Mouse (Mus musculus) cerebellum, postnatal 25 days (tissue): ENCODE data around the gene Gm44596.

ENCODE experiments used
- DNase-seq, 2 experiments: peaks; one replicate each; pipeline ENCODE4 v3.0.0; 2021; ENCODE audit warnings: mixed read lengths in 2 of 2

Gene Gm44596

DNA sequence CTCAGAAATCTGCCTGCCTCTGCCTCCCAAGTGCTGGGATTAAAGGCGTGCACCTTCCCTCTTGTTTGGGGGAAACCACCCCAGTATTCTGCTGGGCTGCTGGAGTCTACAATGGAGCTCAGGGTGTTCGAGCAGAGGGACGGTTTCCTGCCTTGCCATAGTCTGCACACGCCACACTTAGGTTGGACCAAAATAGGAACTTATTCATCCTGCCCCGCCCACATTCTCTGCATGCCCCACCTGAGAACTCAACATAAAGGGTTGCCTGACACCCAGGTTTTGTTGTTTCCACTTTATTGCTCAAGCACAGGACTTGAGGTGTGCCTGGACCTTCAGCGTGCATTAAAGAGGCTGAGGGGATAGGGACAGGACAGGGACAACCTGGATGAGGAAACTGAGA is 54.5 kb downstream of the Gm44596 start:
- DNase-seq, result no peak

DNA sequence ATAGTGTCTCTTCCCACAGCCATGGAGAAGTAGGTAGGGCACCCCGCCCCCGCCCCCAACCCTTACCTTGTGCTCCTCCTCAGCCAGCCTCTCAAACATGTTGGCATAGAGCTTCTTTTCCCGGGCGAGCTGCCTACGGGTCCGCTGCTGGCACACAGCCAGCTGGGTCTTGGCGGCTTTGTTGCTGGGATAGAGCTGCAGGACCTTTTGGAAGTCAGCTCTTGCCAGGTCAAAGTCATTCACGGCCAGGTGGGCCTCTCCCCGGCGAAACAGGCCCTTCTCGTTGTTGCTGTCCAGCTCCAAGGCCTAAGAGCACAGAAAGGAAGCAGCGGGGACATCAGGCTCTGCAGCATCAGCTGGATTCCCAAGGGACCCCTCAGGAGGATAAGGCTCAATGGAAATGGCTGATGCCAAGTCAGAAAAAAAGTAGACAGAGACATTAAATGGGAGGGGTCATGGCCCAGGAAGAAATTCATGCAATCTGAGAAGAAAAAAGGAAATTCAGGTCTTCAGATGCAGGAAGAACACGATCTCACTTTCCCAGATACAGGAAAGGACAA is 57.1 kb downstream of the Gm44596 start:
- peak; percentile 82 to 85 for DNase-seq

DNA sequence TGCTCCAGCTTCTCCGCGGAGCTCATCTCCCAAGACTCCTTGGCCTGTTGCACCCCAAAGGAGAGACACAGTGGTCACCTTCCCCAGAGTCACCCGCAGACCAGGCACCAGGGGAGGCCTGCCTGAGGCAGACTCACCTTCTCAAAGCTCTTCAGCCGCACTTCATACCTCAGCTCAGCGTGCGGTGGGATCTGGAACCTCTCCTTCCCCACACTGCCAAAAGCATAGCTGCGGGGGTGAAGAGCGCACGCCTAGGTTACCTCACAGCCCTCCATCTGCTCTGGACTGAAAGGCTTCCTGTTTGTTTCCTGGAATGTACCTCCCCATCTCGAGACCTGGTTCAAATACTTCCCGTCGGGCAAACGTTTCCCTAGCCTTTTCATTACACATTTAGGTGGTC is 58.3 kb downstream of the Gm44596 start:
- peak; percentile 78 to 81 for DNase-seq

DNA sequence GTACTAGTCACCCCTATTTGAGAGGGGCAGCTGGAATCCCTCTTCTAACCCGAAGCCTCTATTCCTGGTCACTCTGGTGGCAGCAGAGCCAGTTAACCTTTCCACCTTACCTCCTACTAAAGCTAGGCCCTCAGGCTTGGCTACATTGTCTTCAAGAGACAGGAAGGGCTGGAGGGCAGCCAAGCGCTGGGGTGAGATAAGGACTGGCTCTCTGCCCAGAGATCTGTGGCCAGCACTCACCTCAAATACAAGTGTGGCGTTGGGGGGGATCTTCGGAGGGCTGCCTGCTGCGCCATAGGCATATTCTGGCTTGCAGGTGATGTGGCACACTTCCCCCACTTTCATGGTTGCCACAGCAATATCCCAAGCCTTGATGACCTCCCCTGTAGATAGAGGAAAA is 60.2 kb downstream of the Gm44596 start:
- DNase-seq, result peak; percentile 86 to 90

DNA sequence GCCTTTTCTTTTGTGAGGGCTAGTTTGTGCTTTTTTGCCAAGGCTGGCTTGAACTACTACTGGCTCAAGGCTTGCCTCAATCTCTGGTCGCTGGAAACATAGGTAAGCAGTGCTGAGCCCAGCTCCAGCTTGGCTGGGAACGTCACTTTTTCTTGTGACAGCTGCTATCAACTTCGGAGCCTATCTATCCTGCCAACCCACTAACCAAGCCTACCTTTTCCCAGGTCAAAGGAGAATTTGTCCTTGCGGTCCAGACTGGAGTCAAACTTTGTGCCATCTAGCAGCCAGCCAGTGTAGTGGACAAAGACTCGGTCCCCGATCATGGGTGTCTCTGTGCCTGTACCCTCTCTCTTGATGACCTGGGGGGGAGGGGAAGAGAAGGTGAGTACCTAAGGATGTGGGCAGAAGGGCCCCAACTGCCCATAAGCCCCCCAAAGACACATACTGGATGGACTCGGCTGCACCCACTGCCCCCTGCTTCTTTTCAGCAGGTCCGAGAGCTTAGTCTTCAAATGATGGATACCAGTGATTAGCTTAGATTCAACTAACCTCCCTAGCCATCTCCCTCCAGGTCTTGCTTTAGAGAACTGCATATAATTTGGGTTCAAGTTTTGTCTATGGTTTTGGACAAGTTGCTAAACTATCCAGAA is 61.2 kb downstream of the Gm44596 start:
- no peak for DNase-seq

DNA sequence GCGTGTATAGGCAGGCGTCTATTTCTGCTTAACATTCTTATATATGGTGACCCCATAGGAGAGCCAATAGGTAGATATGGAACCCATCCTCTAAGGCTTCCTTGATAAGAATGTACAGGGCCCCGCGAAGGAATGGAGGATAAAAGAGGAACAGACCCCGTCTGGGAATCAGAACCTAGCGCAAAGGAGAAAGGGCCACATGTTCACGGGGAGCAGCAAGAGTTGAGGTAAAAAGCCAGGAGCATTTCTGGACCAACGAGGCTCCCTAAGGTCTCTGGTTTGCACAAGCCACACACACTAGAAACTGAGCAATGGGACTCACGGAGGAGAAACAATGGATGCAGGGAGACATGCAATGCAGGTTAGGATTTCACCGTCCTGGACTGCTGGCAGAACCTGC is 62.0 kb downstream of the Gm44596 start:
- DNase-seq, result no peak

DNA sequence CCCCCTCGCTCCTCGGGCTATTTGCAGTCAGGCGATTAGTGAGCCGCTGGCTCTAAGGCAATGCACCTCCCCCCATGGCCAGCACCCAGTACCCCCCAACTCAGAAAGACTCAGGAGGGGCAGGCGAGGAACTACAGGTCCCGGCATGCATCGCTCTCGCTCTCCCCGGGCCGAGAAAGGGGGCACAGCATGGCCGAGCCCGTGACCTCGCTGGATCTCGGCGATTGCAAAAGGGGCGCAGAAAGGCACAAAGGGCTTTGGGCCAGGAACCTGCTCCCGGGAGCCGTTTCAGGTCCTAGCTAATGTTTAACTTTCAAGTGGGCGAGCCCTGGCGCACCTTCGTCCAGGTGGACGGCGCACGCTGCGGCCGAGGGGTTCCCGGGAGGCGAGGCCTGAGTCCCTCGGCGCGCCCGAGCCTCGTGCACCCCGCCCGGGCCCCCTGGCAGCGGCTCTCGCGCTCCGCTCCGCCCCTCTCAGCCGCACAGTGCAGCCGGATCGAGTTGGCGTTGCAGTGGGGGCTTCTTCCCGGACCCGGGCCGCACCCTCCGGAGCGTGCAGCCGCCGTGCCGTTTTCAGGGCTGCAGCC is 62.5 kb downstream of the Gm44596 start:
- peak; percentile 80 to 81 for DNase-seq

DNA sequence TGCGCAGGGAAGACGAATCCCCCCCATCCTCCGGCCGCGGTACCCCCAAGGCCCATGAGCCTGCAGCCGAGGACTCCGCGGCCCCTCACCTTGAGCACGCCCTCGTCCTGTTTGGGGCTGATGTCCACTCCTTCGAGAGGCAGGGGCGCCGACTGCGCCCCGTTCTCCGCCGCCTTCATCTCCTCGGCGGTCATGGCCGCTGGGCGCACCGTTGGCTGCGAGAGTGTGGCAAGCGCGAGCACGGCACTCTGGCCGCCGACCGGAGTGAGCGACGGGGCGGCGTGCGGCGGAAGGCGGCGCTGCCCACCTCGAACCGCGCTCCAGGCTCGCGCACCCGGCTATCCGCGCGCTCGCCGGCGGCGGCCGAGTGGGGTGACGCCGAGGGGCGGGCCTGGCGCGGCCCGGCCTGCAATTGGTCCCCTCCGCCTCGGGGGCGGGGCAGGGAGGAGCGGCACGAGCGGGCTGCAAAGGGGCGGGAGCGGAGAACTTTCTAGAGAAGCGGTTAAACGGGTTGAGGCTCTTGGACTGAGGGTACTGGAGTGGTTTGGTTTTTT is 63.1 kb downstream of the Gm44596 start, which contains the start of gene Fkbp4:
Gene Fkbp4 (minus strand): TSS at position 361 of the 554 bp plus-strand sequence.
- DNase-seq, result peak; percentile 94 to 97

DNA sequence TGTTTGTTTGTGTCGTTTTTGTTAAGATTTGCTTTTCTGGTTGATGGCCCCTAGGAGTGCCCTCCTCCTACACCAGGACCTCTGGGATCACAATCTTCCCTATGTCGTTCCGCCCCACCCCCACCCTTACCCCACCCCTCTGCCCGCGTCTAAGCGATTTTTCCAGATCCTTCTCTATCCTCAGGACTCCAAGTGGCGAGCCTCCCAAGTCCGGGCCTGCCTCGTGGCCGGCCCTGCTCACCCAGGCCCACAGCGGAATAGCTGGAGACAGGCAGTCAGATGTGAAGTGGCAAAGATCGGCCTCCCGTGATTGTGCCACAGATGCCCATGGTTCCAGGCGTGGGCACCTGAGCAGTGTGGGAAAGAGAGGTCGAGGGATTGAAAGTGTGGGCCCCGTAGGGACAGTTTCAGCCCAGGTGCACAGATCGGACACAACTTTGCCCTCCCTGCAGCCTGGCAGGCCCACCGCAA is 63.6 kb downstream of the Gm44596 start:
- peak; percentile 34 to 48 for DNase-seq

DNA sequence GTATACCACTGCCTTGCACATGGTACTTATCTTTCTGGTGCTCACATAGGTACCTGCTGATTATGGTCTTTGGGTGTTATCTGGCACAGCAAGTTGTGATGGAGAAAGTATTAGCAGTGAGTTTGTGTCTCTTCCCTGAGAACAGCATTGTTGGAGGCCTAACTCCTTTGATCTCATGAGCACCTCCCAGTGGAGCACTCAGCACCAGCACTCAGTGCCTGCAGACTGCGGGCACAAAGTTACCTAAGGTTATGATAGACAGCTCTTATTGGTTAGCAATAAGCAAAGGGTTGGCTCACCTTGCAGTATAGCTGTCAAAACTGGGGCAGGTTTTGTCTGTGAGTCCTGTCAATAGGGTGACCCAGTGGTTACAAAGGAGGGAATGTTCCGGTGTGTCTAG is 64.9 kb downstream of the Gm44596 start:
- no peak for DNase-seq

DNA sequence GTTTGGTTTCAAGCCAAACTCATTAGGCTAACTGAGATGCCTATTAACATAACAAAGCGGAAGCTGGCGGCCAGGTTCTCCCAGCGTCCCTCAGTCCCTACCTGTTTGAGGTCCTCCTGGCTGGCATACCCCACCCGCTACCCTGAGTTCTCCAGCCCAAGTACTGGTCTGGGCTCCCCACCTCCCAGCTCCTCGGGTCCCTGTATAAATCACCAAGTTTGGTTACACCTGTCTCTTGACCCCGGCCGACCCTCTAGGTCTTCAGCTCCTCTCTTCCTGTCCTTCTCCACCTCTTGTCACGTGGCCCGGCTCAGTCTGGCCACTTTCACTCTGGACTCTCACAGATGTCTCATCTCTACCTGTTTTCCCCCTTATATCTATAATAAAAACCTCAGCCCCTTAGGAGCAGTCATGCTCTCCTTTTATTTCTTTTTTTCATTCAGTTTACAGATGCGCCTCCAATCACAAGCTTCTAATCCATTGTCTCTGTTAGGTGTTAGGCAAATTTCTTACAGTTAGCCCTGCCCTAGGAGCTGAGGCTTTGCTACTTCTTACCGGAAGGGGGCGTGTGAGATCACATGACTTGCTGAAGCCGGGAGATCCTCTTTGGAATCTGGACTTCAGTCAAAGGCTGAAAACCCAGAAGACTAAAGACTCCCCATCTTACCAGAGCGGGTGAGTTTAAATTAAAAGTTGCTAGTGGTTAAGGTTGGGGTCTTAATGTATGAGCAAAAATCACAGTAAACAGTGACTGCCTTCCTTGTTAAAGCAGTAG is 70.6 kb downstream of the Gm44596 start:
- DNase-seq, result peak; percentile 62 to 77

DNA sequence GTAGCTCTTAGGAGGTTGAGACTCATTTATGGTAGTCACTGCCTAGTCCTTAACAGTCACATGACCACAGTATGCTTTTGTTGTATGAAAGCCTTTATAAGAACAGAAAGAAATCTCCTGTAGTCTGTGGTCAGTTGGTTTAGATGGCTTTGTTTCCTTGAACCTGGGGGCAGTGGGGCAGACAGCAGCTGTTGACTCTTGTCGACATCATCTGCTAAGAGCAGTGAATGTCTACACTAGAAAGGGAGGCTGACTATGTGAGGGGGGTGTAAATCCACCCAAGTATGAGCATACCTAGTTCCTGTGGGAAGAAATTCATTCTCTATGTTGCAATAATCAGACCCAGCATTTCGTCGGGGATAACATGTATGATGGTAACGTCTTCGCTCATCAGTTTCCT is 71.8 kb downstream of the Gm44596 start:
- DNase-seq, result no peak

DNA sequence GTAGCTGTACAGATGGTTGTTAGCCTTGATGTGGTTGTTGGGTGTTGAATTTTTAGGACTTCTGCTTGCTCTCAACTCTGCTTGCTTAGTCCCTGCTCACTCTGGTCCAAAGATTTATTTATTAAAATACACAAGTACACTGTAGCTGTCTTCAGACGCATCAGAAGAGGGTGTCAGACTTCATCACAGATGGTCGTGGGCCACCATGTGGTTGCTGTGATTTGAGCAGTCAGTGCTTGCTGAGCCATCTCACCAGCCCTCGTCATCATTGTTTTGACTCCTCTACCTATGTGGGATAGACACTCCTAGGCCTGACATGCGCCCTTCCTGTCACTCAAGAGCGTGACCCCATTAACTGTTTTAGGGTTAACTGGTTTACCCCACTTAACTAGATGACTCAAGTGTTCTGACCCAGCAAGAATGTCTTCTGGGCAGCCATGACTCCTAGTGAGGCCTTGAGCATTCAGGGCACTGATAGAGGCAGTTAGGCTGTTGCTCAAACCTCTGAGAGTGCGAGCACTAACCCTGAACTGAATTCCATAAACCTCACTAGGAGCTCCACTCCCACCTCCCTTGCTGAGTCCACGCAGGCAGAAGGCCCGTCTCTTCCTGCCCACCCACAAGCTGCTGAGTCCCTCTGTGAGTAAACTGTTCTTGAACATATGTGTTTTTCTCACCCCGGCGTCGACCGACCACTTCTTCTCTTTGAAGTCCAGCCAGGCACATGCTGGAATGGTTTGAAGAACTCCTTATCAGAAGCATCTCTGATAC is 80.7 kb downstream of the Gm44596 start:
- DNase-seq, result no peak
